Mouse (Mus musculus): ENCODE data around the gene Snd1.

Gene Snd1

DNA sequence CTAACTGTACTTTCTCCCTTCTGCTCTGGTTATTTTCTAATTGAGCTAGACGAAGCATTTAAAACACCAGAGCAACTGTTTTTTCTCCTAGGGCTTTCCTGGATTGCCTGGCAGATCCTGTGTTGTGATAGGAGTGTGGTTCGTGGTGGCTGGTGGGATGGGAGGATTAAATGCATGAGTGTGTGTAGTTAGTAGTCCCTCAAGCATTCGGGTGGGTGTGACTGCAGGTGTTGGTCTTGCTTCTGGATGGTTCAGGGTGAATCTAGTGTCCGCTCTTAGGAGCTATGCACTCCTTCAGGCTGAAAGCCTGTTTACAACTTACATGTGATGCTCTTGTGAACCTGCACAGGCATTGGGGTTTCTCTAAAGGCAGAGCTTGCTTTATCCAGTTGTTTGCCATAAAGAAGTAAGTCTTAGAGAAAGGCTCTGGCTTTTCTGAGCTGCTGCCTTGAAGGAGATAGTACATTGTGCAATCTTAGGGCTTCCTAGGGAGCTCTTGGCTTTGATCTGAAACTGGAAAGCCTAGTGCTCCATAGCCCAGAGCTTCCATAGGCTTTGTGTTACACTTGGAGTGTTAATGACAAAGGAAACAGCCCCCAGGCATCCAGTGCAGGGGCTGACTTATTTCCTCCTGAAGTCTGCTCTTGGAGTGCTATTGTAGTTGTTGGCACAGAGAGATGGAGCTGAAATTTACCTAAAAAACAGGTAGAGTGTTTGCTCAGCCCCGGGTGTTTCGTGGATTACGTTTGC, 75.5 kb downstream of the Snd1 start:
- DNase-seq: no peak

DNA sequence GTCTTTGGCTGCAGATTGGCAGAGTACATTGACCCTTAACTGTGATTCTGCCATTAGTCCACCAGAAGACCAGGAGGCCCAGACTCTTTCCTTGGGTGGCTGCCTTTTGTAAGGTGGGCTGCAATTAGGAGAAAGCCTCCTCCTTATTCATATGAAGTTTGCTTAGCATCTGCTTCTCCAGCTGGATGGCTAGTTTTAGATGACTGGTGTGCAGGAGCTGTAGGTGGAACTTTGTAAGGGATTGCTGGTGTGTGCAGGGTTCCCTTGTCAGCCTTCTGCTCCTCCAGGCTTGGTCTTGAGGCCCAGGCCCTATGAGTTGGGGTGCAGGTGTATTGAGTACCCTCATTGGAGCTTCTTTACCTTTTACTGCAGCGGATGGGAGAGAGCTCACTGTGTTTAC, 79.5 kb downstream of the Snd1 start:
- no peak for DNase-seq

DNA sequence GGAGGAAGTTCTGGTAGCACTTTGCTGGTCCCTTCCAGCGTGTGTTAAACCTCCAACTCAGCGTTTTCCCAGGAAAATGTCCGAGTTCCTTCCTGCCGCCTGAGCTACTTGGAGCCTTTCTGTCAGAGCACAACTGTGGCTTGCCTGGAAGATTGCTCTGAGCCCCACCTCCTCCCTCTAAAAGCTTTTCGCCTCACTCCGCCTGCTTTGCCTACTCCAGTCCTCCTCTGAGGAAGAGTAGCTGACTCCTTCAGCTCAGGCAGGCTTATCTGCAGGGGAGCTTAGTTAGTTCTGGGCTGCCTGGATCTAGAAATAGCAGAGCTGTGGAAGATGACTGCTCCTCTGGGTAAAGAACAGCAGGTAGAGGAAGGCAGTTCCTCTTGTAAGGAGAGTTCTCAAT, 80.1 kb downstream of the Snd1 start:
- DNase-seq: no peak

DNA sequence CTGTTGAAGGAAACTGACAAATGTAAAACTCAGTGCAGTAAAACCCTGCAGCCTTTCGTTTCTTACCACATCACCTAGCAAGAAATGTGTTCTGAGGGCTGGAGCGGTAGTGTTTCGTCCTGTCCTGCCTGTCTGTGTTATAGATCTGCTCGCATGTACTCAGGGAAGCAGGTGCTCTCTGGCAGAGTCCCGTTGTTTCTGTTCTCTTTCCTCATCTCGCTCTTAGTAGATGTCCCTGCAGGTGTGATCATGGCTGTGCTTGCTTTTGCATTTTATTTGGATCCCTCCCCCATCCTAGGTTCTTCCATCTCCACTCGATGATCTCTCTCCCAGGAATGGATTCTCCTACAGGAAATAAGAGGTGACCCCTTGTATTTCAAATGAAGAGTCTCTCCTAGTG, 80.5 kb downstream of the Snd1 start:
- DNase-seq: no peak

DNA sequence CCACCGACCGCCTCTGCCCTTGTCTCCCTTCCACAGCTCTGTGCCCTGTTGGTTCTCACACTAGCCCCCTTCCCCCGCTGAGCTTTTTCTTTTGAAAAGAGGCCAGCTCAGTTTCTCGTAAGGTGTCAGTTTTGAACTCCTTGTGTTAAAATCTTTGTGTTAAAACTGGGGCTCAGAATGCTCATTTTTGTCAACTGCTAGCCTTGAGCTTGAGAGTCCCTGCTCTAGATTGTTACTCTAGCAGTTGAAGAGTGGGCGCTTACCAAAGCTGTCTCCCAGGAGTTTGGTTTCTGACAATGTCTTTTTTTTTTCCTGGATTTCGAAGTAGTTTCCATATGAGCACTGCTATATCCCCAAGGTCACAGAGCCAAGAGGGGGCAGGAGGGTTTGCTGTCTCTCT, 82.8 kb downstream of the Snd1 start:
- peak; percentile 22 for DNase-seq

DNA sequence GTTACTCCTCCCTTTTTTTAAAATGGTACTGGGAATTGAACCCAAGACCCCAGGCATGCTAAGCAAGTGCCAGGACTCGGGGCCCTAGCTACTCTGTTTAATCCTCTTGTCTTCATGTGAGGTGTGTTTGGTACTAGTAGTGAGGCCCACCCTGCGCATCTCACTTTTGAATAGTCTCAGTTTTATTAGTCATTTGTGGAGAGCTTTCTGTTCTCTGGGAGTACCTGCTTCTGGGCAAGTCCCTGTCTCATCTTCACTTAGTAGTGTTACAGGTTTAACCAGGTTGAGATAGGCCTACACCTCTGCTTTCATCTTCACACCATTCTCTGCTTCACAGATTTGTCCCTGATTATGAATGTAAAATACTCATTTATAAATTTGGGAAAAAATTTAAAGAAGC, 84.5 kb downstream of the Snd1 start:
- DNase-seq: no peak

DNA sequence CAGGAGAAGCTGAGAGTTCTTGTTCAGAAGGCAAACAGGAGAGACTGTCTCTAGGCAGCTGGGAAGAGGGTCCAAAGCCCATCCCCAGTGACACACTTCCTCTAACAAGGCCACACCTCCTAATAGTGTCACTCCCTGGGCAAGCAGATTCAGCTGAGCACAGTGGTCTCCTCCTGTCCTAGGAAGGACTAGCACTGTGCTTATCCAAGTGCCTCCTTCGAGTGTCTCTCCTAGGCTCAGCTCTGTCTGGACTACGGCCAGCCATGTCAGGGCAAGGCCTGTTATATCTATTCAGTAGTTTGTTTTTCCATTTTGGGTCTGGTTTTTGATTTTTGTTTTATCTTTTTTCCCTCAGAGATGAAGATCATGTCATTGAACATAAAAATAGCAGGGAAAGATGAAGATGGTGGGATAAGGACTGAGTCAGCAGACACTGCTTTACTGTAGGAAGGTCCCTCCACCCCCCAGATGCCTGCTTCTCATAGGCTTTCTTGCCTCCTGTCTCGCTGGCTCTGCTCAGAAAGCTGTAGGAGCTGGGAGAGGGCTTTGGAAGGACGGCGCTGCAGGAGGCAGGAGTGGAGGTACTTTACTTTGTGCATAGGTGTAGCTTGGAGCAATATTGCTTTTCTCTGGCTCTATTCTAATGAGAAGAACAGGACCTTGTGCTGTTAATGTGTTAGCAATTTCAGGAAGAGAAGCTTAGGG, 86.5 kb downstream of the Snd1 start:
- DNase-seq: no peak

DNA sequence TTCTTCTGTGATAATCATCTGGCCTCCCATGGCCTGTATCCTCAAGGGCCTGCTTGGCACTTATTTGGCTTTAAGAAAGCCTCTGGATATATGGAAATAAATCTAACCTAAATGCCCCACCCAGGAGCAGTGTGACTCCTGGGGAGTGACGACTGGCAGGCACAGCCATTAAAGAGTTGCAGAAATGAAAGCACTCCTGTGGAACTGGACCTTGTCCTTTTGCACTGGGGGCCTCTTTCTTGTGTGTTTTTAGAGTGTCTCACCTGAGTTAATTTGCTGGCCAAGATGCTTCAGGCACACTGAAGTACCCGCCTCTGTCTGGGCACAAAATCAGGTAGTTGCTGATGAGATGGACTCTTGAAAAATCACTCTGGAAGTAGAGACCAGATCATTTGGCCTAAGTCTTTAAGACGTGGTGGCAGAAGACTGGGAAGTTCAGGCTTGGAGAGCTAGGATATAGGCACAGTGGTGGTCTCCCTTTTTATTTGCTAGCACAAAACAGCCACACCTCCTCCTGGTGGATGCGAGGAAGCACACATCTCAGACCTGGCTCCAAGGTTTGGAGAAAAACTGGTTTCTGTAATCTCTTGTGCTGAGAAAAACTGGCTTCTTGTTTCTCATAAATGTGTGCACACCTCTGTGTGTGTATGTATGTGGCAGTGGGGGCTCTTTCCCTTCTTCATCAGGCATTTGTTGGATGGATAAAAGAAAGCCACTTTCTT, 87.5 kb downstream of the Snd1 start:
- DNase-seq: no peak

DNA sequence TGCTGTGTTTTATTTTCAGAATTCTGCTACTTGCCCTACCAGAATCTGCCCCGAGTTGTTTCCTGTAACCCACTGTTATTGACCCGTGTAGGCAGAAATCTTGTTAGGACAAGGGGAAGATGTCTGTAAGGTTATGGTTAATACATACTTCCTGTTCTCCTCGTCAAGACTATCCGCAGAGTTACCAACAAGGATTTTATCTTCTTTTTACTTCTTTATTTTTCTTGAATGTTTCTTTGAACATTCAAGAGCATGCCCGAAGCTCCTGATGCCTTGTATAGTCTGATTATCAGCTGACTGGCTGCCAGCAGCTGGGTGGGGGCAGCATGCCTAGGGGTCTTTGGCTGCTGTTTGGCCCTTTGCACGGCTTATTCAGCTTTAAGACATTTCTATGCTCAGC, 93.0 kb downstream of the Snd1 start:
- no peak for DNase-seq

DNA sequence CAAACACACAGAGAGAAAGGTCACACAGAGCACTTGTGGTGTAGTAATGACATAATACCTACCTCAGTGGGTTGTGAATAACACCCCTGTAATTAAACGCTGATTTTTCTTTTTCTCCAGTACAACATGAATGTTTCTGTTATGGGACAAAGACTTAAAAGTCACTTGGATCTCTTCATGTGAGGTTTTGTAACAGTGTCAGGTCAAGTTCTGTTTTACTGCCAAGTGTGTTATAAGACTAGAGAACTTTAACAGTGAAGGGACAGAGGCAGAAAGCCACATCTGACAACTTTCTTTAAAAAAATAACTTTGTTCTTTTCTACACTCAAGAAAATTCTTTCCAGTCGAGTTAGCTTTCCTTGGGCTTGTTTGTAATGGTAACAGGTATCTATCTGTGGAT, 97.0 kb downstream of the Snd1 start:
- no peak for DNase-seq

DNA sequence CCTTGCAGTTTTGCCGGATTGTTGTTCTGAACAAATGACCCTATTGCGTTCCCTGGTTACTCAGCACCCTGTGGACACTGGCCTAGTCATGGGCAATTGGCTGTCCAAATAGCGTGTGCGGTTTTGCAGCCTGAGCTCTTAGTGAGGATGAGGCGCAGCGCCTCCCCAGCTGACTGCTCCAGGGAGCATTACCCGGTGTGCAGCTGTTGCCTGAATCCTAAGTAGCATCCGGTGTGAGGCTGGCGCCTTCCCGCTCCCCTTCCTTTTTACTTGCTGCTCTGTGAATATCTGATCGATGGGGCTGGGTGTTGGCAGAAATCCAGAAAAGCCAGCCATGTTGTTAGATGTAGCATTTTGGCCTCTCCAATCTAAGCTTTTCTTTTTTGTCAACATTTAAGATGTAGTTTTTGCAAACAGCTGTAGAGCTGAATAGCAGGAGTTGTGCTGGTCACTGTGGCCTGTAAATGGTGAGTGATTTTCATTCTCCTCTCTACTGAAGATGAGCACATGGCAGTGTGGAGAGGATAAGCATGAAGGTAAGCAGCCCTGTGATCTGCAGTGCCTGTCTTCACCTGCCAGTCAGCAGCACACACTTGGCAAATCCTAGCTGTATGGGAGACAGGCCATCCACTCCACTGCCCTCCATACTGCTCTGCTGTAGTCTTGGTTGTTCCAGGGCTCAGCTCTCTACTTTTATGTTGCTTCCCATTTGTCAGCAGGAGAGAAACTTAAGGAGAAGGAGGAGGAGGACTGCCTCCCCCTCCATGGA, 98.2 kb downstream of the Snd1 start:
- peak; percentile 47 for DNase-seq

DNA sequence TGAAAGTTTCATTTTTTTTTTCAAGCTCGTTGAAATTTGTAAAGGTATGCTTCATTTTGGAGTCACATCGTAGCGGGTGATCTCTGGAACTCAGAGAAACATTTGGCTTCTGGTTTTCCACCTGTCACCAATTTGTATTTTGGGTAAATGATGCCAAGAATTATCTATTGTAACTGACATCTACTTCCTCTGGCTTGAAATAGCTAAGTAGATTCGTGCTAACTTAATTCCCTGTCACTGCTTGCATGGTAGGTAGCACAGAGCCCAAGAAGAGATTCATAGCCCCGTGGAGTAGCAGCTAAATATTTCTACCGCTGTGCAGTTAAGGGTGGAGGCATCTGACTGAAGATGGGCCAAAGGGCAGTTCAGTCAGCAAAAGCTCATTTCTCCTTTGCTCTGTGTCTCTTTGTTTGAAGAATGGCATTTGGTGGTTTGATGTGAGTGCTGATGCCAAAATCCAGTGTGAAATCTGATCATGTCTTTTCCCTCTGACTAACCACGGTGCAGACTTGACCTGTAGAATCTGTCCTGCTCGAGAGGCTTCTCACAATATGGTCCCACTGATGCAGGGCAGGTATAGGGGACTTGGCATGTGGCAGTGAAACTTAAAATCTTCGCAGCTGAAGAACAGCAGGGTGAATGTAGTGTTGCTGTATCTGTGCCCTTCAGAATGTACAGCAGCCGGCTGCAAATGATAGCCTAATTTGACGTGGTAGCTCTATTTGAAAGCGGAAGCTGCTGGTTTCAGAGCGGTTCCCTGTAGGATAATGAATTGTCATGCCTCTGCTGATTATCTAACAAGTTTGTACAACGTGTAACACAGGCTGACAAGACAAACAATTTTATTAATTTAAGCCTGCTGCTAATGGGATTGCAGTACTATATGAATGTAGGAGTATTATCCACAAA, 101.7 kb downstream of the Snd1 start:
- DNase-seq: no peak

DNA sequence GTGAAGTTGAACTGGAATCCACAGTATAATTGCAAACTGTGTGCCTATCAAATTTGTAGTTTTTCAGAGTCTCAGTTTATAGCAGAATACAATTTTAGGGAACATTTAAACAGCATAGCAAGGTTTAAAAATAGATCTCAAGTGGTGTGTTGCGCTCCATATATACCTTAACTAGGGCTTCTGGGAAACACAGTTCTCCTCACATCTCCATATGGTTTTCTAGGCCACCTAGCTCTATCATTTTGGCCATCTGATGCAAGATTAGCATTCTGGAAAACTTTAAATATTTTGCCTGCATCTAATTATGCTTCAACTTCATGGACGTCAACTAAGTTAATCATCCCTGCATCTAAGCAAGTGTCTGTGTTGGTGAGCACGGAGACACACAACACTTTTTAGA, 107.9 kb downstream of the Snd1 start:
- DNase-seq: no peak

DNA sequence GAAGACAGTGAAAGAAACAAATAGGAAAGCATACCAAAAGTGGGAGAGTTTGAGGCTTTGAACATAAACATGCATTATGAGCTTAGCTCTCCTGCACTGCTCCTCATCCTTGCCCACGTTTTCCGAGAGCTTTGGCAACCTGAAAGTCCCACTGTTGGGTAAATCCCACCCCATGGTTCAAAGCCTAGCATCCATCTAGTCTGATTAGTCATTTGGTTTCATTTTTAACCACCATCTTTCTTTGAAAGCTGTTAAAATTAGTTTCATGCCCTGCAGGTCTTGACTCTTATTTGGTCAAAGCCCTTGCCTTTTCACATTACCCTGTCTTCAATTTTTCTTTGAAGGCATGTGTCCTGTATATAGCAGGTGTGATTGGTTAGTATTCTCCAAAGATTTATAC, 108.5 kb downstream of the Snd1 start:
- DNase-seq: no peak

DNA sequence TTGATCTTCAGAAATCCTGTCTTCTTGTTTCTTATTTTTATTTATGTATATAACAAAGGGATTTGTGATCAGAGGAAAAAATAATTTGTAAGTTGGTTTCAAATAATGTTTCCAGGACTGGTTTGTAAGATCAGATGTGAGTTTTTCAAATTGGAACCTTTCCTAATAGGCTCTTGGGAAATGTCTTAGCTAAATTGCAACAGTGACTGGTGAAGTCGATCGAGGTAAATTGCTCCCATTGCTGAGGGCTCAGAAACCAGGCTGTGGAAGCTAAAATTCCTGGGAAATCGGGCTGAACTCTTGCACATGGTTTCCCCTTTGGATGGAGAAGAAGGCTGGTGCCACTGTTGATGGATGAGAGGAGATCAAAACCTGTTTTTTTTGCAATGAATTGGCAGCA, 111.9 kb downstream of the Snd1 start:
- no peak for DNase-seq

DNA sequence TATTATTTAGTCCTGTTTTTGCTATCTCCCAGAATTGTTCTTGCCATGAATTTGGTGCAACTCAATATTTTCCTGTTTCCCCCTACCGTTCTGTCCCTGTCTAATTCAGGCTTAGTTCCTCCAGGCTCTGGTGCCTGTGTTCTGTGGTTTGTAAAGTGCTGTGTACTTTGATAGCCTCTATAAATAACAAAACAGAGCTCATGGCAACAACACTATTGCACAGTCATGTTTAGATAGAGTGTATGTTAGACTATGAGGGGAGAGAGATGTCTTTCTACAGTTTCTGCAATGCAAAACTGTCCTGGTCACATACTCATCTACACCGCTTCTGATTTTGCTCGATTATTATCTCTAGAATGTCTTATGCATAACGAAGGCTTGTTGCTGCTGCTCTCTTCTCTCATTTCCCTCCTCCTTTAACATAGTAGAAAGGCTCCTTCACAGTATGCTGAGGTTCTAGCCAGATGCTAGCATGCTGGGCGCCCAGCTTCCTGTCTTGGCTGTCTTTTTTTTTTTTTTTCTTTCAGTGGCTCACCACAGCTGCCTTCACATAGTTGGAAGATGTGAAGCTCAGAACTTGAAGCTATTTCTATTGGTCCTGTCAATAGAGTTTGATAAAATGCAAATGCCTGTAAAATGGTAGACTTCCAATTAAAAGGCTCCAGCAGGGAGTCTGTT, 113.7 kb downstream of the Snd1 start:
- no peak for DNase-seq

DNA sequence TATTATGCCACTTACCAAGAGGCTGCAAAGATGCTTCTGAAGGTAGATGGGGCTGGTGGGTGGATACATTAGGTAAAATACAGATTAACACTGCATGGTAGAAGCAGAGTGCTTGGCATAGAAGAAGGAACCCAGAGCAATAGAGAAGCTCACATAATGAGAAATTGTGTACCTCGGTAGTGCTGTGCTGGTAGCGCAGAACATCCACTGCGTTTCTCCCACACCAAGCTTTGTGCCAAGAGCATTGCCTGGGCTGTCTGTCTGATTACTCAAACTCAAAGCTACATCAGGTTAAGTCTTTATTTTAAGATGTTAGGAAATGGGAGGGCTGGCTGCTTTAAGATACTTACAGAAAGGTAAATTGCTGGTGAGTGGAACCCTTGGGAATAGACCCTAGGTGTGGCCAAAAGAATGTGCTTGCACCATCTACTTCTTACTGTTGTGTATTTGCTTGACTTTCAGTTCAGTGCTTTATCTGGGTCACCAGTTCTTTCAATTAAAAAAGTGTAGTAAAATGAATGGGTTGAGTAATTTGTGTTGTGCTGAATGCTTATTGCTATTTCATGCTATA, 117.5 kb downstream of the Snd1 start:
- DNase-seq: no peak

DNA sequence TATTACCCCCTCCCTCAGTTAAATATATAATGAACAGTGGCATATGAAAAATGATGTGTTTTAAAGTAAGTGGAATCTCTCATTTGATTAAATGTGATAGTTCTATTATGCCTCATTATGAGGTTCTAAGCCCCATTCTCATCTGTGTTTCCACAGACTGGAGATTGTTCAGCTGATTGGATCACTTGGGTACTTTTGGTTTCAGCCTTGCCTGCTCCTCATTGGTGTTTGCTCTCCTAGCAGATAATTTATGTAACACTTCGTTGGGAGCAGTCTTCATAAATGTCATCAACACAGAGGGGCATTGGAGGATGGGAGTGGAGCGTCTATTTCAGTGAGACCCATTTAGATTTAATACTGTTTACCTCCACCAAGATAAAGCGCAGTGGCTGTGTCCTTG, 118.8 kb downstream of the Snd1 start:
- no peak for DNase-seq

DNA sequence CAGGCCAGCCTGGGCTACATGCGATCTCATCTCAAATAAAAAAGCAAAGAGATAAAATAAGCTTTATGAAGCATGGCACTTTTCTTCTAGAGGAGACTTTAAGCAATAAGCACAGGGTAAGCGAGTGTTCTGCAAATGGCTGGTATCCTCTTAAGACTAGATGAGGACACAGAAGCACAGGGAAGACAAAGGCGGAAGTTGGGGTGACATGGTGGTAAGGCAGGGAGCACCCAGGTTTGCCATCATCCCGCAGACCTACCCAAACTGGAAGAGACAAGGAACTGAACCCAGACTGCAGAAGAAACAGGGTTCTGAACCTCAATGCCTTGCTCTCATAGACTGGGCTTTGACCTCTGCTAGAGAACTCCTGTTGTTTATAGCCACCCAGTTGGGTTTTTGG, 119.8 kb downstream of the Snd1 start:
- no peak for DNase-seq

DNA sequence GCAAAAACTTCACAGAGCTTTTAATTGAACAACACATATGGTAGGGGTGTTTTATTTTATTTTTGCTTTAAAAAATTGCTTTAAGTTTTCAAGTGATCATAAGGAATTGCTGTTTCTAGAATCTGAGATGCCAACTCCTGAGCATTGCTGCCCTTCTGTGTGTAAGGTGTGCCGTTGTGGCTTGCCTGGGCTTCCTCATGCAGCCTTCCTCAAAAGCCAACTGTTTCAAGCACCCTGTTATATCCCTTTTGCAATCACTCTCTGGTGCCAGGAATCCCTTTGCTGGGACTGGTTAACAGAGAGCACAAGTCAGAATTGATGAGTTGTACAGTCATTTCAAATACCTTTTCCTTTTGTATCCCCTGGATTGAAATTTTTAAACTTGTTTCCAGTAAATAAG, 120.3 kb downstream of the Snd1 start:
- no peak for DNase-seq

DNA sequence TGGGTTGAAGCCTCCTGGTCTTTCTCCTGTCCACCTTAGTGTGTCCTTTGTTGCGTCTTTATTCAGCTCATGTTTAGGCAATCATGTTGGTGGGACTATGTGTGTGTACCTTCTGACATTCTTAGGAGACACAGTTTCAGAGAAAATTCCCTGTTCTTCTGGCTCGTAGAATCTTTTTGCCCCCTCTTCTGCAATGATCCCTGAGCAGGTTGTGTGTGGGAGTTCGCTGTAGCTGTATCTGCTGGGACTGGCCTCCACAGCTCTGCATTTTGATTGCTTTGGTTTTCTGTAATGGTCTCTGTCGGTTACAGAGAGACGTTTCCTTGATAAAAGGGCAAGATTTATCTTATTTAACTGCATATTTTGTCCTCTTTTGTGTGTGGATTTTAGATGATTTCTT, 122.3 kb downstream of the Snd1 start:
- no peak for DNase-seq

Measured in embryo, embryonic 11 days (tissue).